Mouse (Mus musculus) cerebellum, adult 8-10 months (tissue): Measurements from ENCODE around the gene Lrrc61.

Experiments used
- DNase-seq: peaks from one replicate; pipeline ENCODE4 v3.0.0; 2022

Gene Lrrc61

DNA sequence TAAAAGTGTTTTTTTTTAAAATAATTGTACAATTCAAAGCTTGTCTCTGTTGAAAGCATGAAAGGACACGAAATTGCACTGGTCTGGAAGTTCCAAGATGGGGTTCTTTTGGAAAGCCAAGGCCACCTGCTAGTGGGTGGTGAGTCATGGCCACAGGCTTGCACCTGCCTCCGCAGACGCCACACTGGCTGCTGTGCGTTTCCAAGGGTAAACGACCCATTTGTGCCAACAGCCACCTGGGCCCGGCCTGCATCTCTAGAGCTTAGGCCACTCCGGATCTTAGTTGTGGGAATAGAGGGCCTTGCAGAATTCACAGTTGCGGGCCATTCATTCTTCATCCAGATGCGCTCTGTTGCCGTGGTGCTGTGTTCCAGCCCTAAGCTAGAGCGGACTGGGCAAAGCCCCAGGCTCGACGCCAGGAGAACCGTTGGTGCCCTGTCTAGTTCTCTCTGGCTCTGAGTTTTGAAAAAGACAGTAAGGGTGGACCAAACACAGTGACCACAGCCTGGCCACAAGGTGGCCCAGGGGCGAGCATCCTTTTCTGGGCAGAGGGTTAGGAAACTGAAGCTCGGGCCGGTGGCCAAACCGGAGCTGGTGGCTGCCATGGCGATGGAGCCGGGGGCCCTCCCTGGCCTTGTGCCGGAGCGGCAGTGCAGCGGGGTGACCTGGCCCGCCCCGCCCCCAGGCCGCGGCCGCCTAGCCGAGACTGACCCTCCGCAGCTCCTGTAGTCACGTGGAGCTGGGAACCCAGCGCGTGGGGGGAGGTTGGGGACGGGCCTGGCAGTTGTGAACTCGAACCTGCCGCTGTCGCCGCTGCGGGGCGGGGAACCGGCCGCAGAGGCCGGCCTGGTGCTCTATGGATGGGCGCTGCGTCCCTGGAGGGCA is 38.8 kb downstream of the Lrrc61 start, which contains the start of the genes Repin1 and Gm44965:
Gene Repin1, plus strand, starts transcription at position 726 of the 885 bp plus-strand sequence.
Gene Gm44965, plus strand, starts transcription at position 784 of the 885 bp plus-strand sequence.
- DNase-seq, result peak; percentile 97

DNA sequence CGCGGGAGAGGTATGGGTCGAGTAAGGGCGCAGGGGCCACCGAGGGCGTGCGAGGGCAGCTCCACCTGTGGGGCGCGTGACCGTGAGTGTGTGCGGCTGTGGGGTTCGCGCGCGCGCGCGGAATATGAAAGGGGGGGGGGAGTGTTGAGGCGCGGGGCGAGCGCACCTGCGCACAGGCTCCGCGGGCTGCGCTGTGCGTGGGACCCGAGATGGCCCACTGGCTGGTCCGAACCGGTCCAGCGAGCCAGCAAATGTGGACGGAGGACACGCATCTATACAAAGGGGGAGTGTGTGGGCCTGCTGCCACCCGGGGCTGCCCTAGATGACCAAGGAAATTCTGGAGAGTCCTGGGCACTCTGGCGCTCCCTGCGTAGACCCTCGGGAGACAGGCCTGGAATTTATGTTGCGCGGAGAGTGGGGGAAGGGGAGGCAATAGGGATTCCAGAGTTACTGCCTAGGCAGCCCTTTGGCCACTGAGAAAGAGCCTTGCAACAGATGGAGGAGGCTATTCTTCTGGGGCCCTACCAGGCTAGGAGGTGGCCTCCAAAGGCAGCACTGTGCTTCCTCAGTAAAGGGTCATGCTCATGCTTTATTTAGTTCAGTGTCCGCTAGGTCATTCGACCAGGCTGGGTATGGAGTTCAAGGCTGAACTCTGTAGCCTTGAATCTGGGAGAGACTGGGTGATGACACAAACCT is 39.6 kb downstream of the Lrrc61 start:
- DNase-seq, result peak; percentile 53

DNA sequence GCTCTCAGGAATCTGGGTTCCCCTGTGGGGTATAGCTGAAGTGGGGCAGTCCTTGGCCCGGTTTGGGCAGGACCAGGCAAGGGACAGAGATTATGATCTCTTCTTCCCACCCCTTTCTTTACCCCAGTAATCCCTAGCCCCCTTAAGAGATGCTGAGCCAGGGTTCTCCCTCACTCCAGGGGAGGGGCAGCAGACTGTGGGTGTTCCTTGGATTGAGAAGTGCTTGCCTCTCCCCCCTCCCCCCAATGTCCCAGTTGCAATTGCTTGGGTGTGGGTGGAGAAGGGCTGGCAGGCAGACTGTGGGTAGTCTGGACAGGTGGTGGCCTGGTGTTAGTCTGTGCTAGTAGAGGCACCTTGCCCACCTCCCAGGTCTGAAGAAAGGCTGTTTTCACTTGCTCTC is 40.7 kb downstream of the Lrrc61 start:
- DNase-seq, result no peak

DNA sequence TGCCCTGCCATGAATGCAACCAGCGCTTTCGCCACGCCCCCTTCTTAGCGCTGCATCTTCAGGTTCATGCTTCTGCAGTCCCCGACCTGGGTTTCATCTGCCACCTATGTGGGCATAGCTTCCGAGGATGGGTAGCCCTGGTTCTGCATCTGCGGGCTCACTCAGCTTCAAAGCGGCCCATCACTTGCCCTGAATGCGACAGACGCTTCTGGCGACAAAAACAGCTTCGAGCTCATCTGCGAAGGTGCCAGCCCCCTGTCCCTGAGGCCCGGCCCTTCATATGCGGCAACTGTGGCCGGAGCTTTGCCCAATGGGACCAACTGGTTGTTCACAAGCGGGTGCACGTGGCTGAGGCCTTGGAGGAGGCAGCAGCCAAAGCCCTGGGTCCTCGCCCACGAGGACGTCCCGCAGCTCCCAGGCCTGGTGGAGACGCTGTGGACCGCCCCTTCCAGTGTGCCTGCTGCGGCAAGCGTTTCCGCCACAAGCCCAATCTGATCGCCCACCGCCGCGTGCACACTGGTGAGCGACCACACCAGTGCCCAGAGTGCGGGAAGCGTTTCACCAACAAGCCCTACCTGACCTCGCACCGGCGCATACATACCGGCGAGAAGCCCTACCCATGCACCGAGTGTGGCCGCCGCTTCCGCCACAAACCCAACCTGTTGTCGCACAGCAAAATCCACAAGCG is 42.1 kb downstream of the Lrrc61 start:
- DNase-seq, result peak; percentile 29

DNA sequence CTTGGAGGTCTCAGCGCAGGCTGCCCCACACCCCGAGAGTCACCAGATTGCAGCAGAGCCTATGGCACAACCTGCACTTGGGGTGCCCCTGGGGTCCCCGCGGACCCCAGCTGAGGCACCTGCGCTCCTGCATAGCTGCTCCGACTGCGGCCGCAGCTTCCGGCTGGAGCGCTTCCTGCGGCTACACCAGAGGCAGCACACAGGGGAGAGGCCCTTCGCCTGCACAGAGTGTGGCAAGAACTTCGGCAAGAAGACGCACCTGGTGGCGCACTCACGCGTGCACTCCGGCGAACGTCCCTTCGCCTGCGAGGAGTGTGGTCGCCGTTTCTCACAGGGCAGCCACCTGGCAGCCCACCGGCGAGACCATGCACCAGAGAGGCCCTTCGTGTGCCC is 42.6 kb downstream of the Lrrc61 start:
- no peak for DNase-seq

DNA sequence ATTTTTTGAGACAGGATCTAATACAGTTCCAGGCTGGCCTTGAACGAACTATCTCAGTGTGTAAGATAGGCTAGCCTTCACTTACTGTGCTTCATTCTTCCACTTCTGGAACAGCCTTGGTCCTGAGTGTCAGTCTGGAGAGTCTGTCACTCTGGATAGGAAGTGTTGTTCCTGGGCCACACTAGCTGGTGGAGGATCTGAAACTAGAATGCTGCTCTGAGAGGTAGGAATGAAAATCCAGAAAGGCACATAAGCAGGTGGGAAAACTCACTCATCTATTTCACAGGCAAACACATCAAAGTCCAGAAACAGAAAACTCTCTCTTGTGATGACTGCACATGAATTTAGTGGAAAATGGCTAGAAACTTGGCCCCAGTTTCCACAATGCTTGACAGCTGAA is 46.0 kb downstream of the Lrrc61 start:
- DNase-seq, result no peak

DNA sequence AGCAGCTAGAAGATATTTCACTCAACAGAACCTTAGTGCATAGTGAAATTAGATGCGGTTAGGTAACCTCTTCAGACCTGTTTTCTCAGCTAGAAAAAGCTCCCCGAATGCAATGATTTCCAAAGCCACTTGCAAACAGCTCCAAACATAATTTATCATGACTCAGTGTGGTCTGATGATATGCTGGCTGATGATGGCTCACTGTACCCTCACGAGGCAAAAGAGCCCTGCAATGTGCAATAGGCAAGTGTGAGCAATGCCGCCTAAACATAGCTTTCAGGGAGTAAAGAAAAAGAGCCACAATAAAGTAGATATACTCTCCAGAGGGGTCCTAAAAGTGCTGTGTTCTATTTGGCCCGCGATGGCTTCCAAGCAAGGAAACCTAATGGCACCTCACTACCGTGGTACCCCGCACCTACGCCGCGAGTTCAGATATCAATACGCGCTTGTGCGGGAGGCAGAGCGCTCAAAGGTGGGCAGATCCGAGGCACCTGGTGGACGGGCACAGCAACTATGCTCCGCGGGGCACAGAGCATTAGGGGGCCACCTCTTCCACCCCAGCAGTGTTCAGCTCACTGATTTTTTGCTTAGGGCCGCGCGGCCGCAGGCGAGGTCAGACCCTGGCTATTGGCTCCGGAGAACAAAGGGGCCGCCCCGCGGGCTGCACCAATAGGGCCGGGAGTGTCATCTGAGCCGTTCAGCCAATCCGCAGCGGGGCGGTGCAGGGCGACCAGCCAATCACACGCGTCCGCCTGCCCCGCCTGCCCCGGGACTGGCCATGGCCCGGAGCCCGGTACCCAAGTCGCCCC is 46.9 kb downstream of the Lrrc61 start, which contains the start of gene Zfp775:
Gene Zfp775, plus strand, starts transcription at position 793 of the 809 bp plus-strand sequence.
- DNase-seq, result peak; percentile 98

DNA sequence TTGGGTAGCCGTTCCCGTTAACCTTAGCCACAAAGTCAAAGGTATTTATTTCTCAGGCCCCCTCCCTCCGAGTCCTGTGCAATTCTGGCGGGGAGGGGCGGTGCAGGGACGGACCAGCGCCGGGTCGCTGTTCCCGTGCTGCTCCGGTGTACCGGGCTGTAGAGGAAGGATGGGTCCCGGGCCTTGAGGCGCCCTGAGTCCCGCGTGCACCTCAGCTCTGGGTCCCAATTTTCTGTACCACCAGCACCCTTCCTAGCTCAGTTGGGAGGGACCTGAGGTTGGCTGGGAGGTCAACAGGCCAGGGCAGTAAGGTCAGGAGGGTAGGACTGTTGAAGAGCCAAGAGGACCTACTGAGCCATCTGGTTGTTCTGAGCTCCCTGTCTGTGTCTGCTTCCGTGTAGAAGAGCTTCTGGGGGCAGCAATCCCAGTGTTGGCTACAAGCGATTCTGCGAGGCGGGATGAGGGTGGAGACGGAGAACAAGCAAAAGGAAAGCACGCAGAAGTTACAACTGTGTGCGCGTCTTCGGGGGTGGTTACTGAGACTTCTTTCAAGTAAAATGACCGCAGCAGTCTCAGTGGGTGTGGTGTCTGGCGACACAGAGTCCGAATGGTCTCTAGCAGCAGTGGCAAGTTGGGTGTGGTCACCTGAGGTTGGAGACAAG is 47.6 kb downstream of the Lrrc61 start:
- DNase-seq, result no peak

DNA sequence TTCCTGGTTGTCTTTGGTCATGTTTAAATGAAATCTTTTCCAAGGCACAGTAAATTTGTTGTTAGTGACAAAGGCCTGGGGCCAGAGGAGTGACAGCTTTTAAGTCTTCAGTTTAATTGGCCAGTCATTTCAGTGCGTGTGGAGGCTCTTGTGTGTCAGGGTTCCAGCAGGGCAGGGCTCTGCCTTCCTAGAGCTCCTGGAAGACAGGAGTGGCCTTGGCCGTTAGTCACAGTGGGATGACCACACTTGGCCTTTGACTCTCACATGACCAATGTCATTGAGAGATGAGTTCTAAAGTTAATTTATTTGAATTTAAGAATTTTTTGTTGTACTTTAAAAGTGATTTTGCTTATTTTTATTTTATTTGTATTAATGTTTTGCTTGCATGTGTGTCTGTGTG is 53.5 kb downstream of the Lrrc61 start:
- no peak for DNase-seq

DNA sequence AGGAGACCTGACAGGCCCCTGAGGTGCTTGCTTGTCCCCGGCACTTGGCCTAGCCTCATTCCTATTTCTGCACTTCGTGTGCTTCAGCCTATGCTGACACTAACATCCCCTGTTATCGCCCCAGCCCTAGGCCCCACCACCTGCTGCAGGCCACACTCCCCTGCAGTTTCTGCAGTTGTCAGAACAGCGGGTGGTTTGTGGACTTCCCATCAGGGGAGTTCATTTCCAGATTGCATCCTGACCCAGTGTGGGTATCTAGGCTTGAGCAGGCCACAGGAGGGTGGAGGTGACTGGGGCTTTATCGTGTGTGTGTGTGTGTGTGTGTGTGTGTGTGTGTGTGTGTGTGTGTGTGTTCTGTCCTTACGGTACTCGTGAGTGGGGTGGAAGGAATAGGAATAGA is 54.9 kb downstream of the Lrrc61 start:
- DNase-seq, result no peak

DNA sequence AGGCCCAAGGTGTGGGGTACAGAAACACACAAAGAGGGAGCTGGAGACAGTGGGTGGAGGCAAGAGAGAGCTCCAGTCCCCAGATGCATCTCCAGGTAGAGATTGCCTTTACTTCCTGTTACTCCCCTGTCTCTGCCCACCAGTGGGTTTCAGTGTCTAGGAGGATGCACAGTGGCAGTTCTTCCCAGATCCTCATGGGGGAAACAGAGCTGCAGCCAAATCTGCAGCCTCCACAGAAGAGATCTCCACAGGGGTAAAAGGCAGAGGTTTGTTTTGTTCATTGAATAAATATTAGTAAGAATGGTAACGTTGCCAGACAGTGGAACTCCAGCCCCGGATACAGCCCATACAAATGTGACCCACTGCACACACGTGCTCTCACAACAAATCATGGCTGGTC is 56.1 kb downstream of the Lrrc61 start:
- DNase-seq, result no peak

DNA sequence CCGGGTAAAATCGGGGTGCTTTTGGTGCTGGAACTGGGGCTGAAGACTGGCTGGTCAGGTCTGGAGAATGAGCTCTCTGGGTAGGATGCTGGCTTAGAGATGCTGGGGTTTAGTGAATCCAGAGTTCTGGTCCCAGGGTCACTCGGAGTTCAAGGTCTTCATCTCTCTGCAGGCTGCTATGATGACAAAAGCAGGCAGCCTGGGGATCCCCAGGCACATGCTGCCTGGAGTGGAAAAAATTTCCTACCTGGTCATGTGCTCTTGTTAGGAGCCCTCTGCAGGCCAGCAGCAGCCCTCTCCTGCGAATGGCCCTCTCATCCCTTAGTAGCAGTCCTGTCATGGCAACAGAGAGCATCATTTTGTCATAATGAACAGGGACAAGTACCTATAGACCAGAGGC is 58.9 kb downstream of the Lrrc61 start:
- DNase-seq, result no peak

DNA sequence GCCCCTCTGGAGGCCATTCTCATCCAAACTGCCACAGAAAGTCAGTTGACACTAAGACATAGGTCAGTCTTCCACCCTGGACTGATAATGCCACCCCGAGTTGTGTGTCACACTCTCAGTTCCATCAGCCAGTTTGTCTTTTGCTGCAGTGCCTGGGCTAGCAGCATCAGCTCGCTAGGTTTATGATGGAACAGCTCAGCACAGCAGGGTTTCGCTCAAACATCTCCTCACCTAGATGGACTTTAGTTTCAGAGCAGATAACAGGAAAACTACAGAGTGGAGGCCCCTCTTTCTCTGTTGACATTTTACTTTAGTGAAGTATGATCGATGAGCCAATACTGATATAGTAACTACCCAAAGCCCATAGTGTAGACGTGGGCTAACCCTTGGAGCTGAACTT is 60.2 kb downstream of the Lrrc61 start:
- no peak for DNase-seq

DNA sequence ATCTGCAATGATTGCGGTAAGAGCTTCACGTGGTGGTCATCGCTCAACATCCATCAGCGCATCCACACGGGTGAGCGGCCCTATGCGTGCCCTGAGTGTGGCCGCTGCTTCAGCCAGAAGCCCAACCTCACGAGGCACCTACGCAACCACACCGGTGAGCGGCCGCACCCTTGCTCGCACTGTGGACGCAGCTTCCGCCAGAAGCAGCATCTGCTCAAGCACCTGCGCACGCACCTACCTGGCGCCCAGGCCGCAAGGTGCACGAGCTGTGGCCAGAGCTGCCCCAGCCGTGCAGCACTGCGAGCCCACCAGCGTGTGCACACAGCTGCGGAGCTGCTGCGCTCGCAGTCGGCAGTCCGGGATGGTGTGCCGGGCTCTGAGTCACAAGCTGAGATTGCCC is 65.4 kb downstream of the Lrrc61 start:
- DNase-seq, result no peak
